Mouse (Mus musculus) liver, adult 2 months (tissue): ENCODE results near the gene Aars.

ENCODE experiments used
- CTCF ChIP-seq: fragments of 200-500 bp; IDR thresholded peaks from 2 replicates; pipeline ENCODE4 v1.5.1; 2011; ENCODE audit warnings: low read depth, low read length, control low read depth
- POLR2A ChIP-seq: fragments of 200-500 bp; IDR thresholded peaks from 2 replicates; pipeline ENCODE4 v1.6.1; 2011; ENCODE audit warnings: low read length, control low read depth; ENCODE audit not compliant: insufficient read depth; ENCODE audit errors: extremely low read depth

DNA sequence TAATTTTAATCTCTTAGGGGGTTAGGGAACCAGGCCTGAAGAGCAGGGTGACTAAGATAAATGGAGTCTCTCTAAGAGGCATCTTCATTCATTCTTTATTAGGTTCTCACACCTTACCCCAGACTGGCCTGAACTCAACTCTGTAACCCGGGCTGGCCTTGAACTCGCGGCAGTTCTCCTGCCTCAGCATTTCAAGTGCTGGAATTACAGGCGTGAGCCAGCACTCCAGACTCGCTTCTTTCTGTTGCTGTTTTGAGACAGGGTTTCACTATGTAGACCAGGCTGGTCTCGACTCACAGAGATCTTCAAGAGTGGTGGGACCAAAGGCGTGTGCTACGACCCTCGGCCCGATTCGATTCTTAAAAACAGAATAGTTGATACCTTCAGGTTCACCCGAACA lies 1.3 kb downstream of the Aars start:
- TF ChIP-seq POLR2A (no peak), CTCF (no peak)
